Mouse (Mus musculus) erythroblast, adult 5-6 weeks (primary cell): ENCODE measurements around the gene Fblim1. TPM values are rescaled to one million over a fixed set of nuclear protein-coding genes. Genes with fewer than 3 reads are reported as not detected.

Source experiments
- ATAC-seq: replicated peaks from 2 replicates; pipeline ENCODE4 v1.8.0; 2016; ENCODE audit warnings: moderate number of reproducible peaks, mild to moderate bottlenecking, moderate TSS enrichment, inconsistent platforms; ENCODE audit not compliant: poor library complexity, low FRiP score, severe bottlenecking
- total RNA-seq, 2 experiments: library from RNA; stranded (forward) in 1 of 2; stranded (reverse) in 1 of 2; fragments of 150-400 nt in 1 of 2; fragments of 200-764, 138-1000 nt in 1 of 2; gene quantifications; 2 replicates each; pipeline versions ENCODE4 v1.2.3 to v1.2.4; 2015 to 2017; ENCODE audit warnings: low replicate concordance in 2 of 2

Gene Fblim1
- total RNA-seq, 2 experiments from 2014 or later: 1.1 TPM; not detected in 1

DNA sequence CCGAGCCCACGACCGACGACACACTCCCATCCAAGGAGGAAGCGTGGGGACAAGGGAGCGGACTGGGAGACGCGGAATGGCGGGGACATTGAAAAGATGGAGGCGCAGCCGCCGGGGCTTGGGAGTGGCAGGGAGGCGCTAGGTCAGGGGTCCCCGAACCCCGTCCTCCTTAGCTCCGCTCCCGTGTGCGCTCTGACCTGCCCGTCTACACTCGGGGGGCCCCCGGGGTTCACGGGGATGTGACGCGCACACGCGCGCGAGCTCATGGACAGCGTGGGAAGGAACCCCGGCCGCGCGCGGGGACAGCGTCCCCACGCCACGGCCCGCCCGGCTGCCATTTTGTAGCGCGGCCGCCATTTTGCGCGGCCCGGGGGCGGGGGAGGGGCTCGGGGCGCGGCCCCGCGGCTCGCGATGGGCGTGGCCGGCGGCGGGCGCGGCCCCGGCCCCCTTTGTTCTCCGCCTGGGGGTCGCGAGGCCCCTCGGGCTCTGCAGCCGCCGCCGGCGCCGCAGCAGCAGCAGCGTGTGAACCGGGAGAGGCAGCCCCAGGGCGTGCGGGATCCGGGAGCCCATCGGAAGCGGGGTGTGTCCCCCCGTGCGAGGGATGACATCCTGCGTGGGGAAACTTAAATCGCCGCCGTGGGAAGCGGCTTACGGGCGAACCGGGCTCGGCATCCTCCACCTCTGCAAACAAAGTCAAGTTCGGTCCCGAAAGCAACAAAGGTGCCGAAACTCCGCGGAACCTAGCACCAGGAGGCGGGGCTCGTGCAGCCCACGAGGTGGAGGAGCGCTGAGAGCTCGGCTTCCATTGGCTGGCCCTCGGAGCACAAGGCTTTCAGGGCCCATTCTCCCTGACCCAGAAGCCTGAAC, 59.3 kb downstream of the Fblim1 start:
- peak; percentile 84 for ATAC-seq

- peak; percentile 90 for ATAC-seq
Measured at GRCm38 (mm10) chr4:141545743-141546333, 60.1 kb downstream of the Fblim1 start.

DNA sequence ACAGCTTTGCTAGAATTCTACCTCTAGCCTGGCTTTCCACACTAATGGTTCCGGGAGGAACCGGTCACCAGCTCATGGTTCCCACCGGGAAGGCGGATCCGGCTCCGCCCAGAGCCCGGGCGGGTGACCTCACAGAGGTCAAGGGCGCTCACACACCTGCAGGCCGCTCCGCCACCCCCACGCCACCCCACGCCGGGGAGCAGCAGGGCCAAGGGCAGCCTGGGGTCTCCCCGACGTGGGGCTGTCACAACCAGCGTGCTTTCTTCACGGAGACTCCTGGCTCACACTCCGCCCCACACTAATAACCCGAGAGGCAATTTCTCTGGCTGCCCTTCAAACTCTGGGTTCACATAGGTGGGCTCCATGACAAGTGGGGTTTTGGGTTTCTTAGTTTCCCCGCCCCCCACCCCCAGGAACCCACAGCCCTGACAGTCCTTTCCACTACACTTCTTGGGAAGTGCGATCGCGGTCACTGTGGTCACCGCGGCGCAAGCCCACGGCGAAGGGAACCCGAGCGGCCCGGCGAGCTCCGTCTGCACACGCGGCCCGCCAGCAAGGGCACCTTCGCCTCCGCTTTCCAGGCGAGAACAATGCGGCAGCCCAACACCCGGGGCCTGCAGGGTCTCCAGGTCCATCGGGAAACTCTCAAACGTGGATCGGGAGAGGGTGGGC, 60.7 kb downstream of the Fblim1 start:
- peak; percentile 56 for ATAC-seq

- no peak for ATAC-seq
Measured at GRCm38 (mm10) chr4:141544536-141544935, 61.4 kb downstream of the Fblim1 start.

DNA sequence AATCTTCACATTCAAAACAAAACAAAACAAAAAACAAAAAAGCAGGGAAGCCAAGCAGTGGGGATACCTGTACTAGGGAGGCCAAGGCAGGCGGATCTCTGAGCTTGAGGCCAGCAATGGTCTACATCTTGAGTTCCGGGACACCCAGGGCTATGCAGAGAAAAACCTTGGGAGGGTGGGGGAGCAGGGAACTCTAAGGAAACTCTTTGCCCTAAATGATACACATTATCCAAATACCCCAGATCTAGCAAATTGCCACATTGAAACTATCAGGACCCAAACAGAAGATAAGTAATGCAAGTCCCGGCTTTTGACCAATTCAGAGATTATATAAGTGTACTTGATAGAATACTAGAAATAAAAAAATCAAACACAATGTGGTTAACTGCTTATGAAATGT, 62.3 kb downstream of the Fblim1 start:
- no peak for ATAC-seq

GRCm38 (mm10) chr4:141541851-141542250, 64.0 kb downstream of the Fblim1 start:
- ATAC-seq: no peak

- no peak for ATAC-seq
Measured at GRCm38 (mm10) chr4:141540844-141541243, 65.1 kb downstream of the Fblim1 start.

DNA sequence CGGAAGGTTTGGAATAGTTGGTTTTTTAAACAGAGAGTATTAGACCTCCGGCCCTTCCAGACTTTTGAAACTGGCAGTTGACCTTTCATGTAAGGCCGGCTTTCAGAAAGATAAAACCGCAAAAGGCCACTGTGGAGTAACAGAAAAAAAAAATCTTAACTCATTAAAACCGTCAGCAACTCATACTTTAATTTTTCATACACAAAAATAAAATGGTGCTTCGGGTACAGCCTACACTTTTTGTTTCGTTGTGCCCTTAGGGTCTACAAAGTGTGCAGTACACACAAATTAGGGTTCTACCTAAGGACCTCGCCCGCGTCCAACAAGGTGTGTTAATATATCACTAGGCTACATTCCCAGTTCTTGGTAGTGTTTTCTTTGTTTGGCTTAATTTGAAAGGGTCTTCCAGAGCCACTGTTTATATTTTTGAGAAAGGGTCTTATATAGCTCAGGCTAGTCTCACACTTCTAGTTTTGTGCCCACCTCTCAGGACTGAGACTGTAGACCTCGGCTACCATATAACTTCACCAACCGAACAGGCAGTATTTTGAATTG, 66.6 kb downstream of the Fblim1 start:
- no peak for ATAC-seq

GRCm38 (mm10) chr4:141538408-141539212, 67.3 kb downstream of the Fblim1 start, which contains the start of gene Spen:
Gene Spen, minus strand, starts transcription at chr4:141538597.
- ATAC-seq: peak; percentile 69

DNA sequence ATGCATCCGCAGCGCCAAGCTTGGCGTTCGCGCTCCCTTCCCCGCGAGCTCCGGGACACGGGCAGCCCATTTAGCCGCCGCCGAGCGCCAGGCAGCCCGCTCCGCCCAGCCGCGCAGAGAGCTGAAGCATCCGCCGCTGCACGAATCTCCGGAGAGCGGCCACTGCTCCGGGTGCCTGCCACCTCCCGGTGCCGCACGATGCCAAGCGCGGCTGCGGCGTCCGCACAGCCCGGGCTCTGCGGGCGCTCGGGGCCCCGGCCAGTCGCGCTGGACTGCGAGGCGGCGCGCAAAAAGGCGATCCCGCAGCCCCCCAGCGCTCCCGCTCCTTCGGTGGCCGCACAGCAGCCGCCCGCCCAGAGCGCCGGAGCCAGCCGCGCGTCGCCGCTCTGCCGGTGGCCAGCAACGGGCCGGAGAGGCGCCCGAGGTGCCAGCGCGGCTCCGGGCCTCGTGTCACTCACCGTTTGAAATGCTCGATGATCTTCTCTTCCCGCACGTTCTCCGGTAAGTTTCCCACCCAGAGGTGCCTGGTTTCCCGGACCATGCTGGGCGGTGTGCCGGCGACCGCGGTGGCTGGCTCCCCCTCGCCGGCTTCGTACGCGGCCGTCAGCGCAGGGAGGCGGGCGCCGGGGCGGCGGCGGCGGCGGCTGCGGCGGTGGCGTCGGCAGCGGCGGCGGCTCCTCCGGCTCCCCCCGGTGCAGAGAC, 68.0 kb downstream of the Fblim1 start:
- 0 out of 2 replicates have a peak, but pooled peaks have one; percentile 22 for ATAC-seq

- no peak for ATAC-seq
Measured at GRCm38 (mm10) chr4:141537226-141537610, 68.7 kb downstream of the Fblim1 start.

GRCm38 (mm10) chr4:141536291-141537225, 69.3 kb downstream of the Fblim1 start:
- peak; percentile 33 for ATAC-seq

GRCm38 (mm10) chr4:141534947-141535680, 70.8 kb downstream of the Fblim1 start:
- ATAC-seq: peak; percentile 64

GRCm38 (mm10) chr4:141530979-141531378, 74.9 kb downstream of the Fblim1 start:
- no peak for ATAC-seq

GRCm38 (mm10) chr4:141528938-141529337, 77.0 kb downstream of the Fblim1 start:
- no peak for ATAC-seq

DNA sequence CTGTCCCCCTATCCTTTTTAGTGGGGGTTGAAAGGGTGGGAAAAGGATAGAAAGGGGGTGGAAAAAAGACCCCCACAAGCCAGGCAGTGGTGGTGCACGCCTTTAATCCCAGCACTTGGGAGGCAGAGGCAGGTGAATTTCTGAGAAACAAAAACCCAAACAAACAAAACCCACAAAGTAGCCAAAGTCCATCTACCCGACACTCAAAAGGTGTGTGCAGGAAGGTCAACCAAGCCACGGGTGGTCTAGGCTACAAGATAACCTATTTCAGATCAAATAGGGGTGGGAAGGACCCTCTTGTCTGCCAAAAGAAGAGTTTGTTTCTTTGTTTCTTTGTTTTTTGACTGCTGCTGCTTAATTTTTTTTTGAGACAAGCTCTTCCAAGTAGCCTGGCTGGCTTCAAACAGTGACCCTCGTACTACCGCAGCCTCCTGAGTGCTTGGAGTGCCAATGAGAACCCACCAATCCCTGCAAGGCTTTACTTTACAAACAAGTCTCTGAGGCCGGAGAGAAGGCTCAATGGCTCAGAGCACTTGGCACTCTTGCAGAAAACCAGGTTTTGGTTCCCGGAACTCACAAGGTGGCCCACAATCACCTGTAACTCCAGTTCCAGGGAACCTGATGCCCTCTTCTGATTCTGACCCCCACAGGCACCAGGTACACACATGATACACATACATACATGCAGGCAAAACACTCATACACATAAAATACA, 78.8 kb downstream of the Fblim1 start:
- no peak for ATAC-seq
